Mouse (Mus musculus) ES-E14 (cell line): Measurements from ENCODE around the gene Mif4gd. TPM values are rescaled to one million over a fixed set of nuclear protein-coding genes. Genes with fewer than 3 reads are reported as not detected.

Source experiments
- DNase-seq: peaks from one replicate; pipeline ENCODE4 v3.0.0-alpha.2; 2013; ENCODE audit warnings: low read depth, low spot score
- H3K27ac ChIP-seq: 2 replicates; pipeline ENCODE4 v1.5.1; 2012; ENCODE audit warnings: low read depth, mild to moderate bottlenecking, low read length, moderate library complexity, mixed read lengths; ENCODE audit not compliant: poor library complexity, insufficient read depth, severe bottlenecking
- H3K36me3 ChIP-seq: 2 replicates; pipeline ENCODE4 v1.6.1; 2012; ENCODE audit warnings: mild to moderate bottlenecking, low read length, moderate library complexity, mixed read lengths; ENCODE audit not compliant: control insufficient read depth, poor library complexity, insufficient read depth, severe bottlenecking
- H3K4me1 ChIP-seq, 2 experiments: fragments of 150-350 bp in 1 of 2; sonication (generic) in 1 of 2; 2 replicates each; pipeline ENCODE4 v1.6.1; 2012; ENCODE audit warnings: low read length in 2 of 2, mild to moderate bottlenecking in 1 of 2, mixed read lengths in 1 of 2; ENCODE audit not compliant: control insufficient read depth in 2 of 2, insufficient read depth in 2 of 2, poor library complexity in 1 of 2
- H3K4me3 ChIP-seq, 2 experiments: fragments of 150-350 bp in 1 of 2; sonication (generic) in 1 of 2; 2 replicates each; pipeline ENCODE4 v1.5.1; 2012; ENCODE audit warnings: low read length in 2 of 2, low read depth in 1 of 2, mild to moderate bottlenecking in 1 of 2, mixed read lengths in 1 of 2; ENCODE audit not compliant: insufficient read depth in 1 of 2, poor library complexity in 1 of 2, severe bottlenecking in 1 of 2
- H3K9ac ChIP-seq: 2 replicates; pipeline ENCODE4 v1.6.1; 2012; ENCODE audit warnings: low read depth, mild to moderate bottlenecking, low read length, mixed read lengths; ENCODE audit not compliant: poor library complexity, insufficient read depth, severe bottlenecking
- H3K9me3 ChIP-seq: fragments of 150-350 bp; sonication (generic); 2 replicates; pipeline ENCODE4 v1.6.1; 2012; ENCODE audit warnings: low read depth, mild to moderate bottlenecking, low read length; ENCODE audit not compliant: control insufficient read depth, insufficient read depth
- CHD2 ChIP-seq: IDR thresholded peaks from 2 replicates; pipeline ENCODE4 v1.6.1; 2014; ENCODE audit warnings: mild to moderate bottlenecking, low read depth, low read length, inconsistent platforms
- HCFC1 ChIP-seq: IDR thresholded peaks from 2 replicates; pipeline ENCODE4 v1.6.1; 2012; ENCODE audit warnings: low read length, inconsistent platforms, borderline replicate concordance; ENCODE audit not compliant: insufficient read depth
- MAFK ChIP-seq: IDR thresholded peaks from 2 replicates; pipeline ENCODE4 v1.6.1; 2014; ENCODE audit warnings: mild to moderate bottlenecking, low read depth, low read length, inconsistent platforms; ENCODE audit not compliant: insufficient read depth
- ZC3H11A ChIP-seq: IDR thresholded peaks from 2 replicates; pipeline ENCODE4 v1.6.1; 2012; ENCODE audit warnings: low read depth, mild to moderate bottlenecking, inconsistent platforms, low read length, borderline replicate concordance
- ZNF384 ChIP-seq: IDR thresholded peaks from 2 replicates; pipeline ENCODE4 v1.6.1; 2012; ENCODE audit warnings: low read depth, low read length, inconsistent platforms
- in situ Hi-C, 2 experiments: fragments of 600-800 bp; cut with MboI; formaldehyde crosslinking; loops; one replicate each; pipeline ENCODE4 v1.15.1; 2025; ENCODE audit warnings: low sequenced_read_pairs in 2 of 2, inconsistent platforms in 1 of 2; ENCODE audit not compliant: unreplicated experiment in 2 of 2
- total RNA-seq: library from RNA; depleted of rRNA; stranded (reverse); fragments of 300-350 nt; gene quantifications from 2 replicates; pipeline ENCODE4 v1.2.3, GENCODE M21; 2012

Mif4gd gene
- total RNA-seq, 1 experiment, result 63.8 TPM

- Histone ChIP-seq H3K9me3 (no peaks in the 10 kb centered on the region), H3K36me3 (no peaks in the 10 kb centered on the region), H3K27ac (no peak overlapping the region), H3K9ac (no peak overlapping the region), H3K4me3 (no peak overlapping the region), H3K4me1 (peaks cover 5 to 28% of the 10 kb centered on the region in 2 experiments; a peak in 3 of 4 replicates)
- no peak for DNase-seq
- no peak for TF ChIP-seq HCFC1
- no peak for TF ChIP-seq MAFK
- TF ChIP-seq ZC3H11A, result no peak
- TF ChIP-seq CHD2, result no peak
- TF ChIP-seq ZNF384, result no peak
- in situ Hi-C loops, result no loop called here
These were observed 22.7 kb upstream of the Mif4gd start for GRCm38 (mm10) chr11:115635484-115635883.

DNA sequence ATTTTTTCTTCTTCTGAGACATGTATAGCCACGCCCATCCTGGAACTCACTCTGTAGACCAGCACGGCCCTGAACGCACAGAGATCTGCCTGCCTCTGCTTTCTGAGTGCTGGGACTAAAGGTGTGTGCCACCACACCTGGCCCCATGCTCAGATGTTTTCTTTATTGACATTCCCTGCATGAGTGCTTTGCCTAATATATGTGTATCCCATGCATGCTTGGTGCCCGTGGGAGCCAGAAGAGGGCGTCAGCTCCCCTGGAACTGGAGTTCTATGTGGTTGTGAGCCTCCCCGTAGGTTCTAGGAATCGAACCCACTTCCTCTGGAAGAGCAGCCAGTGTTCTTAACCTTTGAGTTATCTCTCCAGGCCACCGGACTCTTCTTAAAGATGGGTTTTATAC lies 22.3 kb upstream of the Mif4gd start:
- in situ Hi-C loops, result no loop called here
- Histone ChIP-seq H3K4me3 (no peak overlapping the region), H3K36me3 (no peaks in the 10 kb centered on the region), H3K4me1 (peaks cover 5 to 27% of the 10 kb centered on the region in 2 experiments; a peak in 3 of 4 replicates), H3K9me3 (no peaks in the 10 kb centered on the region), H3K9ac (no peak overlapping the region), H3K27ac (no peak overlapping the region)
- DNase-seq, result no peak
- no peak for TF ChIP-seq ZC3H11A
- TF ChIP-seq HCFC1, result no peak
- no peak for TF ChIP-seq CHD2
- TF ChIP-seq MAFK, result no peak
- TF ChIP-seq ZNF384, result no peak

GRCm38 (mm10) chr11:115634109-115634508 lies 21.3 kb upstream of the Mif4gd start:
- no peak for DNase-seq
- TF ChIP-seq HCFC1 (no peak), ZC3H11A (no peak), ZNF384 (no peak), MAFK (no peak), CHD2 (no peak)
- no peaks in the 10 kb centered on the region for H3K9me3 ChIP-seq
- no peak overlapping the region for H3K9ac ChIP-seq
- no peaks in the 10 kb centered on the region for H3K36me3 ChIP-seq
- in situ Hi-C loops, result loop anchor here in 1 of 2 experiments (5.0 kb wide), 1 partner anchor 83 kb away; no protein-coding TSS in a partner anchor
- H3K4me1 ChIP-seq, result peaks cover 5 to 23% of the 10 kb centered on the region in 2 experiments; a peak in 3 of 4 replicates
- no peak overlapping the region for H3K4me3 ChIP-seq
- no peak overlapping the region for H3K27ac ChIP-seq

DNA sequence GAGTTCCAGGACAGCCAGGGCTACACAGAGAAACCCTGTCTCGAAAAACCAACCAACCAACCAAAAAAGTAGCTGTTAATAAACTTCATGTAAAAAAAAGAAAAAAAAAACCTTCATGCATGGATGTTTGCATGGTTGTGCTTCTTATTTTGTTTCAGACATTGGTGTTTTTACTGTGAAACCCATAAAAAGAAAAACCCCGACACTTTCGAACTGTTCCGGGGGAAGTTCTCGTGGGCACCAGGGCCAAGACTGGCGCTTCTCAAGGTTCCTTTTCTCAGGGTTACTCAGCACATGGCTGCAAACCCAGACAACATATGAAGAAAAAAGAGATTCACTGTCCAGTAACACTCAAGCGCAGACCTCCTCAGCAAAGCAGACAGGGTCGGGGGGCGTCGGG lies 20.1 kb upstream of the Mif4gd start:
- no peak for TF ChIP-seq HCFC1
- Histone ChIP-seq H3K4me3 (no peak overlapping the region), H3K27ac (no peak overlapping the region)

GRCm38 (mm10) chr11:115632247-115632646 lies 19.5 kb upstream of the Mif4gd start:
- no peak overlapping the region; the same call in 1 of the 2 replicates for H3K27ac ChIP-seq
- in situ Hi-C loops, result loop anchor here in 1 of 2 experiments (5.0 kb wide), 1 partner anchor 85 kb away; no protein-coding TSS in a partner anchor
- peaks cover 7 to 16% of the 10 kb centered on the region in 2 experiments; a peak in 3 of 4 replicates for H3K4me1 ChIP-seq
- no peak overlapping the region for H3K9ac ChIP-seq
- TF ChIP-seq ZNF384, result no peak
- TF ChIP-seq HCFC1, result no peak
- TF ChIP-seq CHD2, result no peak
- no peak for TF ChIP-seq MAFK
- no peaks in the 10 kb centered on the region for H3K9me3 ChIP-seq
- H3K4me3 ChIP-seq, result no peak overlapping the region
- no peaks in the 10 kb centered on the region for H3K36me3 ChIP-seq
- no peak for DNase-seq

More for the DNA sequence above, 20.1 kb upstream of the Mif4gd start:
- H3K4me1 ChIP-seq, result peaks cover 5 to 20% of the 10 kb centered on the region in 2 experiments; a peak in 3 of 4 replicates
- H3K36me3 ChIP-seq, result no peaks in the 10 kb centered on the region
- no peak overlapping the region for H3K9ac ChIP-seq
- in situ Hi-C loops, result loop anchor here in 1 of 2 experiments (5.0 kb wide), 1 partner anchor 84 kb away; no protein-coding TSS in a partner anchor
- H3K9me3 ChIP-seq, result no peaks in the 10 kb centered on the region
- no peak for DNase-seq
